Mouse (Mus musculus) intestine, embryonic 14.5 days (tissue): ENCODE measurements at regions not wholly inside any gene's neighbourhood (a gene's known extent, or its start where the extent isn't known, plus 50 kb on each side); places are given as distances from the start of the nearest gene placed in this dataset.

Experiments used
- ATAC-seq: fragments of 200-750 bp; cut with Nextera tagmentation; replicated peaks from 2 replicates; pipeline ENCODE4 v1.8.0; 2017; ENCODE audit warnings: low read depth, moderate number of reproducible peaks, moderate TSS enrichment, moderate library complexity; ENCODE audit not compliant: low FRiP score, low TSS enrichment
- DNase-seq: peaks from one replicate; pipeline ENCODE4 v3.0.0-alpha.2; 2018; ENCODE audit warnings: low spot score
- H3K27ac ChIP-seq: fragments of 300-500 bp; sonication (generic); 2 replicates; pipeline ENCODE4 v1.5.1; 2014; ENCODE audit warnings: low read depth, mild to moderate bottlenecking, control low read depth
- H3K27me3 ChIP-seq: fragments of 300-500 bp; sonication (generic); replicated peaks from 2 replicates; pipeline ENCODE4 v1.6.1; 2014; ENCODE audit warnings: low read length, control low read depth; ENCODE audit not compliant: control insufficient read depth, insufficient read depth
- H3K36me3 ChIP-seq: fragments of 300-500 bp; sonication (generic); 2 replicates; pipeline ENCODE4 v1.6.1; 2014; ENCODE audit warnings: low read length, control low read depth; ENCODE audit not compliant: control insufficient read depth, insufficient read depth
- H3K4me1 ChIP-seq: fragments of 300-500 bp; sonication (generic); replicated peaks from 2 replicates; pipeline ENCODE4 v1.6.1; 2014; ENCODE audit warnings: low read length, control low read depth, mixed read lengths; ENCODE audit not compliant: control insufficient read depth, insufficient read depth
- H3K4me2 ChIP-seq: fragments of 300-500 bp; sonication (generic); 2 replicates; pipeline ENCODE4 v1.6.1; 2014; ENCODE audit warnings: low read length
- H3K4me3 ChIP-seq: fragments of 300-500 bp; sonication (generic); 2 replicates; pipeline ENCODE4 v1.5.1; 2014; ENCODE audit warnings: low read depth, low read length, control low read depth, mixed read lengths
- H3K9ac ChIP-seq: fragments of 300-500 bp; sonication (generic); 2 replicates; pipeline ENCODE4 v1.6.1; 2014; ENCODE audit warnings: mild to moderate bottlenecking, low read length
- H3K9me3 ChIP-seq: fragments of 300-500 bp; sonication (generic); 2 replicates; pipeline ENCODE4 v1.6.1; 2016; ENCODE audit warnings: low read length, control low read depth; ENCODE audit not compliant: control insufficient read depth
- WGBS: fragments of 180-500 bp; shearing (Covaris S2); extraction: QIAGEN DNeasy Blood & Tissue Kit; methylation state at CpG from one replicate; pipeline ENCODE4 v1.1.7; 2014; 5-methylcytosine and 5-hydroxymethylcytosine counted together

DNA sequence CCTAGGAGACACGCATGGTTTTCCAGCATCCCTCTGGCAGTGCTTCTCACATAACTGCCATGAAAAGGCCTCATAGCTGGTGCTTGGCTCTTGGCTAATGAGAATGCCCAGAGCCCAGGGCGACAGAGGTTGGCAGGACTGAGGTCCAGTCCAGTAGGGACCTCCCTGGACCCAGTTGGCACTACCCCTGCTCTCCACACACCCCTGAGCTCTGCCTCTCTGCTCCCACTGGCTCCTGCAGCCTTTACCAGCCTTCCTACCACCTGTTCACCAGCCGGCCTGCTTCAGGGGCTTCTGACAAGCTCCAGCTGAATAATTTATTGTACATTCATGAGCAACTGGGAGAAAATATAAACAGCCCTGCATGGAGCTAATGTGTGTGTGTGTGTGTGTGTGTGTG is 82.0 kb upstream of the Ppp1r26 start:
- Histone ChIP-seq H3K27me3 (no peaks in the 10 kb centered on the region), H3K27ac (no peak overlapping the region), H3K4me2 (no peak overlapping the region), H3K9me3 (no peaks in the 10 kb centered on the region), H3K4me1 (peaks cover 31% of the 10 kb centered on the region), H3K9ac (no peak overlapping the region), H3K4me3 (no peak overlapping the region), H3K36me3 (no peaks in the 10 kb centered on the region)
- no peak for ATAC-seq
- DNase-seq: no peak
- 44% methylated on average over 3 of the region's 3 CpGs for WGBS

- WGBS: 78% methylated on average over 5 of the region's 5 CpGs
- Histone ChIP-seq H3K9me3 (no peaks in the 10 kb centered on the region), H3K27me3 (no peaks in the 10 kb centered on the region), H3K36me3 (no peaks in the 10 kb centered on the region), H3K4me2 (no peak overlapping the region), H3K9ac (no peak overlapping the region), H3K4me1 (peaks cover 41% of the 10 kb centered on the region), H3K27ac (no peak overlapping the region), H3K4me3 (no peak overlapping the region)
- DNase-seq (no peak), ATAC-seq (no peak)
Measured at GRCm38 (mm10) chr2:28365756-28366155, 80.8 kb upstream of the Ppp1r26 start.

DNA sequence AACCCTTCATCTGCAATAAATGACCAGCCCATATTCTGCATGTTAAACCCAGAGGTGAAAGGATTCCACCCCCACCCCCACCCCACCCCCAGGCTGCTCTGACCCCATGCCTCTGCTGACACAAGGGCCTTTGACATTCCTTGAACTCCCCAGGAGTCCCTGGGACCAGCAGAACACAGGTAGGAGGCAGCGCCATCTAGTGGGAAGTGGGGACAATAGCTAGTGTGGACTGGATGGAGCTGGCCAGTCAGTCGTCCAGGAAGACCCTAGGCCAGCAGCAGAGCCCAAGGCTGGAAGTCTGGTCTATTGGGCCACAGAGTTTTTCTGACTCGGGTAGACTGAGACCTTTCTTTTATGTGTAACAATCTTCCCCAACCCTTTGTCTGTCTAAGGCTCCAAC is 71.8 kb upstream of the Ppp1r26 start:
- no peaks in the 10 kb centered on the region for H3K27me3 ChIP-seq
- 13% methylated on average over 3 of the region's 3 CpGs for WGBS
- no peaks in the 10 kb centered on the region for H3K9me3 ChIP-seq
- DNase-seq (peak; percentile 74), ATAC-seq (no peak; the same call in 1 of the 2 replicates)
- H3K36me3 ChIP-seq: no peaks in the 10 kb centered on the region
- peaks cover 25% of the 10 kb centered on the region for H3K4me1 ChIP-seq
- no peak overlapping the region for H3K4me2 ChIP-seq
- H3K27ac ChIP-seq: no peak overlapping the region
- no peak overlapping the region for H3K4me3 ChIP-seq
- no peak overlapping the region for H3K9ac ChIP-seq

DNA sequence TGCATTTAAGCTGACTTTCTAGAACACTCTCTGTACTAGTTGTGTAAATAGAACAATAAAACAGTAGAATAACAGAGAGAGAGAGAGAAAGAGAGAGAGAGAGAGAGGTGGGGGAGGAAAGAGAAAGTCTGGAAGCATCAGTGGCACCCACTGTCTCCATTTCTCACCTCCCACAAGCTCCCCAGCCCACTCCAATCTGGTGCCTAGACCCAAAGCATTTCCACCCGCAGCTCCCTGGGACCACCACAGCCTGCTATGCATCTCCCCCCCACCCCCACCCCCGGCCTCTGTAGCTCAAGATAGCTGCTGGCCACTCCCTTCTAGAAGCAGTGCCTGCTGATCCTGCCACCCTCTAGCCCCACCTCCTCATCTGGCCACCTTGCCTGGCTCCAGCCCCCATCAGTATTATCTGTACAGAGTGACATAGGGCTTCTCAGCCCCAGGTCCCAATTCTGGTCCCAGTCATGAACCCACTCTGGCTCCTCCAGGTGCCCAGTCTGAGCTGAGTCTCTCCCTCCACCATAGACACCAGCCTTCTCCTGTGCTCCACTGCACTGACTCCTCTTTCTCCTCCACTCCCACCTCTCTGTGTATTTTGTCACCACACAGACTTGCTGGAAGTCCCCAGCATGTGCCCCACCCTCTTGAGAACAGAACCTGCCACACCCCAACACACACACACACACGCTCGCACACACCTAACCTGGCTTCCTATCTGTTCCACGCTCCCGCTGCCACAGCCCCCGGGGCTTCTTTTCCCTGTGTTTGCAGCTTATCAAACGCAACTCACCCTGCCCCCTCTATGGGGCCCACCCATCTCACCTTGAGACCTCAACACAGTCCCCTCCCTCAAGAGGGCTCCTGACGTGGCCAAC is 68.4 kb upstream of the Ppp1r26 start:
- Histone ChIP-seq H3K9ac (no peak overlapping the region), H3K27ac (no peak overlapping the region), H3K4me3 (no peak overlapping the region), H3K4me1 (peaks cover 3% of the 10 kb centered on the region; the same call in 1 of the 2 replicates), H3K9me3 (no peaks in the 10 kb centered on the region), H3K4me2 (no peak overlapping the region), H3K36me3 (no peaks in the 10 kb centered on the region), H3K27me3 (no peaks in the 10 kb centered on the region)
- DNase-seq: no peak
- ATAC-seq: peak; percentile 25; the same call in 1 of the 2 replicates
- 52% methylated on average over 9 of the region's 9 CpGs for WGBS

GRCm38 (mm10) chr2:28382051-28382802 is 64.4 kb upstream of the Ppp1r26 start:
- H3K4me2 ChIP-seq: no peak overlapping the region
- H3K4me3 ChIP-seq: no peak overlapping the region
- 89% methylated on average over 12 of the region's 12 CpGs for WGBS
- no peaks in the 10 kb centered on the region for H3K27me3 ChIP-seq
- no peaks in the 10 kb centered on the region for H3K9me3 ChIP-seq
- ATAC-seq (no peak), DNase-seq (no peak)
- H3K9ac ChIP-seq: no peak overlapping the region
- no peak overlapping the region for H3K27ac ChIP-seq
- H3K36me3 ChIP-seq: no peaks in the 10 kb centered on the region
- H3K4me1 ChIP-seq: no peaks in the 10 kb centered on the region

DNA sequence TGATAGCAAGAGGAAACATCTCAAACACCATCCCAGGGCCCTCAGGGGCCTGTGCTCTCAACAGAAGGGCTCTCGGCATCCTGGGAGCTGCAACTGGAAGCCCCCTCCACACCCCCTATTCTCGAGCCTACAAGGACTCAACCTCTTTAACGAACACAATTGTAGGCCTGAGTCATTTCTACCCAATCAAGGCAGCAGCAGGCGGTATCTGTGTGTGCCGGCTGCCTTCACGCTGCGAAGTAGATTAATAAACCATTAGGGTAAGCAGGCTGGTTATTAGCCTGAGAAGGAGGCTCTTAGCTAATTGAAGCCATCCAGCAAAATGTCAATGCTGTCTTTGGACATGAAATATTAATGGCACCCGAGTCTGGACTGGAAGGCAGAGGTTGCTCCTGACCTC is 61.7 kb upstream of the Ppp1r26 start:
- ATAC-seq (no peak), DNase-seq (no peak)
- Histone ChIP-seq H3K27ac (no peak overlapping the region), H3K4me2 (no peak overlapping the region), H3K27me3 (no peaks in the 10 kb centered on the region), H3K9ac (no peak overlapping the region), H3K4me3 (no peak overlapping the region), H3K36me3 (no peaks in the 10 kb centered on the region), H3K9me3 (no peaks in the 10 kb centered on the region), H3K4me1 (no peaks in the 10 kb centered on the region; the same call in 1 of the 2 replicates)
- 70% methylated on average over 8 of the region's 8 CpGs for WGBS

DNA sequence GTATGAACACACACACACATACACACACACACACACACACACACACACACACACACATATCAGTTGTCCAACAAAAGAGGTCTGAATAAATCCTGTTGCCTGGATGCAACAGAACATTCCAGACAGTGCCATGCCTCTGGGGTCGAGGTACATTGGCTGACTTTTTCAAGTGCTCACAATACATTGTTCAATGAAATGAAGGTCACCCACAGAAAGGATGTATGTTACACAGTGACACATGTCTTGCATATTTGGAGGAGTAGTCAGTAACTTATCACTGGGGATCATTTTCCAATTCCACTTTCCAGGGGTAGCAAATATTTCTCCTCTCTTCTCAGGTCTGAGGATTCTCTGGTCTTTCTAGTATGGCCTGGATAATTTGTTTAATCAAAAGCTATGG is 59.8 kb upstream of the Ppp1r26 start:
- Histone ChIP-seq H3K4me1 (no peaks in the 10 kb centered on the region; the same call in 1 of the 2 replicates), H3K4me3 (no peak overlapping the region), H3K36me3 (no peaks in the 10 kb centered on the region), H3K9me3 (no peaks in the 10 kb centered on the region), H3K27me3 (no peaks in the 10 kb centered on the region), H3K9ac (no peak overlapping the region), H3K4me2 (no peak overlapping the region), H3K27ac (no peak overlapping the region)
- DNase-seq: no peak
- ATAC-seq: no peak
- 85% methylated on average over 1 of the region's 1 CpGs for WGBS

DNA sequence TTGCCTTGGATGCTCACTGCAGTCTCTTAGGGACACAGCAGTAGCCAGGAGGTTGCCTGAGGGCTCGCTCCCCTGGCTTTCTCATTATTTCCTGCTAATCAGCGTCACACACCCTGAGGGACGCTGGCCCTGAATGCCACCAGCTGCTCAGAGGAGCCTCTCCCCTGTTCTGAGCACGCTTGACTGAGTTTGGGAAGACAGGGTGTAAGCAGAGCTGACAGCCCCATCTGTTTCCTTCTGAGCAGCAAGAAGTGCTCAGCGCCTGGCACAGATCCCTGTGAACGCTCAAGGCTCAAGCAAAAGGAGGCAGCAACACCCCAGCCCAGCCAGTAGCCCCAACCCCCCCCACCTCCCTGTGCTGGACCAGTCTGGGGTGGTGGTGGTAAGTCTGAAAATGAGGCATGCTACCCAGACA is 59.2 kb upstream of the Ppp1r26 start:
- H3K27ac ChIP-seq: no peak overlapping the region
- H3K9me3 ChIP-seq: no peaks in the 10 kb centered on the region
- no peak overlapping the region for H3K4me3 ChIP-seq
- no peak for ATAC-seq
- no peaks in the 10 kb centered on the region for H3K36me3 ChIP-seq
- DNase-seq: no peak
- no peak overlapping the region for H3K9ac ChIP-seq
- no peaks in the 10 kb centered on the region; the same call in 1 of the 2 replicates for H3K4me1 ChIP-seq
- H3K4me2 ChIP-seq: no peak overlapping the region
- WGBS: 29% methylated on average over 6 of the region's 6 CpGs
- H3K27me3 ChIP-seq: no peaks in the 10 kb centered on the region
